Mouse (Mus musculus) megakaryocyte-erythroid progenitor cell, adult 5-6 weeks (primary cell): ENCODE data around the gene Sbno2. TPM values are rescaled to one million over a fixed set of nuclear protein-coding genes. Genes with fewer than 3 reads are reported as not detected.
A peak's percentile ranks its signal among the peaks of the same experiment; 100 is the strongest.
"Not testable (repeated sequence)": the region's sequence is repeated elsewhere in the genome, so short reads cannot be mapped to it uniquely, and the experiment has no call there.

Experiments
- ATAC-seq: replicated peaks from 2 replicates; pipeline ENCODE4 v1.8.0; 2016; ENCODE audit warnings: mild to moderate bottlenecking, inconsistent platforms; ENCODE audit not compliant: severe bottlenecking, poor library complexity, low FRiP score, low TSS enrichment
- total RNA-seq, 2 experiments: library from RNA; stranded (forward) in 1 of 2; stranded (reverse) in 1 of 2; fragments of 200-1000, 215-1000 nt in 1 of 2; fragments of >200 nt in 1 of 2; fragmentation: Nextera tagmentation in 1 of 2; gene quantifications; 2 replicates each; pipeline ENCODE4 v1.2.3; 2014 to 2017

Sbno2 gene
- total RNA-seq, 2 experiments from 2014 or later, result 12.1 to 34.4 TPM

DNA sequence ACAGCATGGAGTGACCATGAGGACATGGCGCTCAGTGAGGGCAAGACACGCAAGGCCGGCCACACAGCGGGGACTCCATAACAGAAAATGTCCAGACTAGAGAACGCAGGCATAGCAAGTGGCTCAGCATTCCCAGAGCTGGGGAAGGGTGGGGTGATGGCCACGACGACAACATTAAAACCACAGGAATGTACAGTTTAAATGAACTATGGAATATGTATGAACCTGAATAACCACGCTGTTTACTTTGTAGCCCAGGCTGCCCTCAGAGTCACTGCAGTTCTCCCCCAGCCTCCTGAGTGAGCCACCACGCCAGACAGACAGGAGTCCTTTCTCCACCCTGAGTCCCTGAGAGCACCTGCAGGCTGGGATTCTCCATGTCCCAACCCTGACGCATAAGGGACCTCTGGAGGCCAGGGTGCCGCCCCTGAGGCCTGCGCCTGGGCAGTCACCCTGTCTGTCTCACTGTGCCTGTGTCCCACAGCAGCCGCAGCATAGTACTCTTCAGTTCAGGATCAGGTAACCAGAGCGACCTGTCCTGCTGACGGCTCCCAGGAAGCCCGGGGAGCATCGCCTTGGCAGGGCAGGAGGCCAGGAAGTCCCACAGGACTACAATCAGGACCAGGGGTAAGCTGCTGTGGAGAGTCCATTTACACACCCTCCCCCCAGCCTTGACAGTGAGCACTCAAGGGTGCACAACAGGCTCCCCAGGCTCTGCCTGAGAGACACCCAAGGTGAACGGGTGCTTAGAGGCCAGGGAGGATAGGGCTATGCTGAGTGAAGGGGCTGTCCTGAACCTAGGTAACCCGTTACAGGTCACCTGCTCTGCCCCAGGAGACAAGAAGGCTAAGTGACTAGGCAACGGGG lies 32.5 kb downstream of the Sbno2 start:
- no peak for ATAC-seq

DNA sequence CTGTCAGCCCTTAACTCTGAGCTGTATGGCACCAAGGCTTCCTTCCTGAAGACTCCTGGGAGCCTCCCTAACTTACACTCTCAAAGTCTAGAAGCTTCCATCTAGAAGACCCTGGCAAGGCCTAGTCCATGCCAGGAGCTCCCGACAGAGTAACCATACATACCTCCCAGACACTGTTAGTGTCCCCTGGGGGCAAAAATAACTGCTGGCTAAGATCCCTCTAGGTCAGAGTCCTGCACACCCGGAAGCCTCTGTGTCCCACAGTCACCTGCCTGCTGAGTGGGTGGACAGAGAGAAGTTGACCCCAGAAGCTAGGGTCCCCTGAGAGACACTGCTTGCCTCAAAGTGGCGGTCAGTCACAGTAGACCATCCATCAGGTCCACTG lies 33.9 kb downstream of the Sbno2 start:
- no peak for ATAC-seq

DNA sequence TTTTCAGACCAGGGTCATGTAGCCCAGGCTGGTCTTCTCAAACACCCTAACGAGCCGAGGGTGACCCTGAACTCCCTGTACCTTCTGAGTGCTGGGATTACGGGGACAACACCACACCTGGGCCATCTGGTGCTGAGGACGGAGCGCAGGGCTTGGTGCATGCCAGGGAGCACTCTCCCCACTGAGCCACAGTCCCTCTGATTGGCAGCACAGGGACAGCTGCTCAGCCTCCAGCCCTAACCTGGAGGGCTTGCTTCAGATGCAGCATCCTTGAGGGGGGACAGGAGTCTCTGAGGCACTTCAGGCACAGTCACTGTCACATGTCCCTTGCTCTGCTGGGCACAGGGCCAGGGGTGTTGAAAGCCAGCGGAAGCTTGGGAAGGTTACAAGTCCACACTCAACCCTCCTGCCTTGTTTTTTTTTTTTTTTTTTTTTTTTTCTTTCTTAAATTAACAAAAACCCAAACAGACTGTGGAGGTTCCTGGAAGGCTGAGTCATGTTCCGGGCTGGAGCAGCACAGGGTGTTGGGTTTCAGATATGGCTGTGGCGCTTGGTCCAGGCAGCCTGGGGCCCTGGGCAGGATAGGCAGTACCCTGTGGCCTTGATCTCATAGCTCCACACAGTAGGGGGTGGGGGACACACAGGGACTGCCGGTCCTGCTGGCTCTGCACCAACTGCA lies 34.4 kb downstream of the Sbno2 start:
- peak; percentile 53 for ATAC-seq

DNA sequence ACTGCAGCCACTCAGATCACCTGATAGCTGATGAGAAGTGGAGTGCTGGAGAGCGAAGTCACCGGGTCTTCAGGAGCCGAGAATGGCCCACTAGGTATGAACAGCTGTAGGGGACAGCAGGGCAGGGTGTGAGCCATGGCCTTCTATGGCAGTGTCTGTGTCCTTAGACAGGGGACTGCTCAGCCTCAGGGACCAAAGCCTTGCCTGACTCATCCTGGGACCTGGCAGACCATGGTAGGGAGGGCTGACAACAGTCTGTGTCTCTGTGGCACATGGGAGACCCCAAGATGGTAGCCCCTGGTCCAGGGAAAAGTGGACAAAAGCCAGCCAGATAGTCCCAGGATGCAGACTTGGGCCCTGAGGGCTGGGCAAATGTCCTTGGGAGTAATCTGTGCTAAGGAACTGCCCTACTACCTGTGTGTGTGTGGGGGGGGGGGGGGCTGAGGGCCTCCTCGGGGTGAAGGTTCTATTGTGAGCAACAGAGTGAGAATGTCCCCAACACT lies 35.4 kb downstream of the Sbno2 start:
- no peak for ATAC-seq

DNA sequence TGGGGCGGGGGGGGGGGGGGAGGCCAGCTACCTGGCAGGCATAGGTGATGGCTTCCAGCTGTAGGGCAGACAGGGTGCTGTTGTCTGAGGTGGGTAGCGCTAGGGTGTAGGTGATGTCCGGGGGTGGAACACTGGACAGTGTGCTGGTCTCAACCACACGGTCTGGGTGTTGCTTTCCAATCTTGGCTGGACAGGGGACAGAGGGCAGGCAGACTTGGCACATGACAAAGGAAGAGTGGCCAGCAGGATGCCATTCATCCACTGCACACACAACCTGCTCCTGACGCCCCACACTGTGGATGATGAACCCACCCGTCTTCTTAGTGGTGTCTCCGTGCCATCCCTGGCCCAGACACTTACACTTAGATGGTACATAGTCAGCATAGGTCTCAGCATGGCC lies 36.1 kb downstream of the Sbno2 start:
- no peak for ATAC-seq

DNA sequence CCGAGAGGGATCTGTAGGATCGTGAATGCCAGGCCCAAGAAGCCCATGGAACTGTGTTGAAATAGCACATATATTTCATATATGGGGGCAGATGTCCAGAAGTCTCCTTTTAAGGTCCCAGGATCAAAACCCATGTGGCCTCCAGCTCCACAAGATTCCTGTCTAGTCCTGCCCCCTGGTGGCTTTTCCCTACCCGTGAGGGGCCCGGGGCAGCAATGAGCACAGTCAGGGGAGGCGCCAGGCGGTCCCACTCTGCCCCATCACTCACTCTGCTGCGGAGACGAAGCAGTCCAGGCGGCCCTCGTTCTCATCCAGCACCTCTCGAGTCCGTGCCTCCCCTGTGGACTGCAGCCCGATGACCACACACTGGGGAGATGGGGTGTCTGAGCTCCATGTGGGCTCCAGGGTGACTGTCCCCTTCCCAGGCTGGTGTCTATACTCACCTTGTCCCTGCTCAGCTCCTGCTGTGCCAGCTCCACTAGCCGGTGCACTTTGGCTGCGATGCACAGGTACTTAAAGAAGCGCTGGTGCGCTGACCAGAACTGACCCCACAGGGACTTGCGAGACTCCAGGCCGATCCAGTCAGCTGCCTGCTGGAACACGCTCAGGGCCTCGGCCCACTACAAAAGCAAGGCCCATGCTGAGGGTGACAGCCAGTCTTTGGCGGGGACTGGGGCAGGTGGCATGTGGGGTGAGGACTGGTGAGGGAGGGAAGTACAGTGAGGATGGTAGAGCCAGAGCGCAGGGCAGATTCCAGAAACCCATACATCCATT lies 41.3 kb downstream of the Sbno2 start:
- no peak for ATAC-seq

DNA sequence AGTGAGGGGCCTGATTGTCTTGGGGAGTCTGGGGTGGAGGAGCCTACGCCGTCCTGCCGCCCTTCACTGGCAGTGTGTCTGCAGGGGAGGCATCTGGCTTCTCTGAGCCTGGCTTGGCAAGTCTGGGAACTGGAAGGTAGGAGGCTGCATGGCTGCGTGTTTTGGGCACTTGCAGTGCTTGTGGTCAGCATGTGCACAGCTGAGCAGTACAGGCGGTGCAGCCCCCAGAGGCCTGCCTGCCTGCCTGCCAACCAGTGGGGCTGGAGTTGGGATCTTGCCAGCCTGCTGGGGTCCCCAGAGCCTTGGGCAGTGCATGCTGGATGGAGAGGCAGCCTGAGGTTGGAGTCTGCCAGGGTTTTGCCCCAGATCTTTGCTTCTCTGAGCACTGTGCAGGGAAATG lies 42.3 kb downstream of the Sbno2 start:
- ATAC-seq, result no peak

DNA sequence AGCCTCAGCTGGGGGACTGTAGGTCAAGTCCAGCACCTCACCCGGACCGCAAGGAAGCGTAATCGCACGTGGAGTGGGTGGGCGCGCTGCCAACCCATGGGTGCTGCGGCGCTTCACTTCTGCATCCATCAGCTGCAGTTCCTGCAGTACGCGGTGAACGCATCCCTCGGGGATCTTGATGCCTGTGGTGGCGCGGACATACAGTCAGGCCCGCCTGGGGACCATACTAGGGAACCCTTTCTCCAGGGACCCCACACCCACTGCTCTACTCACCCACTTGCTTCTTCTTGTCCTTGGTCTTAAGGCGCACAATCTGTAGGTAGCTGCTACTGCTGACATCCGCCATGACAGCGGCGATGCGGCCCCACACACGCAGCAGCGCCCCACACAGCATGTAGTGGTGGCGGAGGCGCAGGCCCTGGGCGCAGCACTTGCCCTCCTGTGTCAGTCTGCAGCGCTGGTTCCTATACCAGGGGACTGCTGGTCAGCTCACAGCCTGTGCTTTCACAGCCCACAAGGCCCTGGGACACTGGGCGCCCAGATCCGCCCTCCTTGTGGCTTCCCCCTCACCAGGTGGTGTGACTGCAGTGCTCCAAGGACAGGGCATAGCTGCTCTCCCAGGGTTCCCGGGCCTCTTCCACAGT lies 47.6 kb downstream of the Sbno2 start:
- no peak for ATAC-seq

DNA sequence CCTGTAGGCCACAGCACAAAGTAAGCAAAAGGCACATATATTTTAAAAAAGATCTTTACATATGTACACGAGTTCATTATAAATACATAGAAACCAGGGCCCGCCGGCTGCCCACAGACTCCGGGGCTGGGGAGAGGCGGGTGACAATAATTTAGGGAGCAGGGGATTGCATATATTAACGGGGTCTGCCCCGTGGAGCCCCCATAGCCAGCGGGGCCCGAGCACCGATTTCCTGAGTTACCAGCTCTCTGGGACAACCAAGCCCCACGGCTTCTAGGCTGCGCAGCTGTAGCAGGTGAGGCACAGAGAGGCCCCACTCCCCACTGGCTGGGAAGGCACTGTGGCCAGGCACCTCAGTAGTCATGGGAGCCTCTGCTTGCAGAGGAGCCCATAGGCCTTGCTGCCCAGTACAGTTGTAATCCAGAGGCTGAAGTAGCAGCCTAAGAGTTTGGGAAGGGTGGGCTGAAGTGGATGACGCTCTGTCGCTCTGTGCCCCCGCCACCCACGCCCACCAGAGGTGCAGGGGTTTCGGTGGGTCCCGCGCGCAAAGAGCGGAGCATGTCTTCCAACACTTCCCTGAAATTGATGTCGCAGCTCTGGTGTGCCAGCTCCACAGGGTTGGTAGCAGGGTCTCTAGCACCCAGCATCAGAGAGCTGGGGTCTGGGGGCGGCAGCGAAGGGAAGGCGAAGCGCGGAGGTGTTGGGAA lies 48.2 kb downstream of the Sbno2 start:
- no peak for ATAC-seq

DNA sequence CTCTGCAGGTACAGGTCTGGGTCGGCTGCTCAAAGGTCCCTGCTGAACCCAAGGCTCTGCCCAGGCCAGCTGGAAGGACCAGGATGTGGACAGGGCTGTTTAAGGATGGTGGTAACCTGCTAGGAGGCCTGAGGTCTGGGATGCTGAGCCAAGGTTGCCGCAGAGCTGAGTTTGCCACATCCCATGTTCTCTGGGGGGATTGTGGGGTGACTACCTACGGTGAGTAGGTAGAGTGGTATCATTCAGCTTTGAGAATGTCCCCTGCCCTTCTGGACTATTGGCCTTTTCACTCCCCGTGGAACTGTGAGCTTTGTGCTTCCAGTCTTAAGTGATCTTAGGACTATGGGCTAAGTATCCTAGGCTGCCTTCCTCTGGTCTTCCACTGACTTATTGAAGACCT lies 48.9 kb downstream of the Sbno2 start:
- no peak for ATAC-seq

DNA sequence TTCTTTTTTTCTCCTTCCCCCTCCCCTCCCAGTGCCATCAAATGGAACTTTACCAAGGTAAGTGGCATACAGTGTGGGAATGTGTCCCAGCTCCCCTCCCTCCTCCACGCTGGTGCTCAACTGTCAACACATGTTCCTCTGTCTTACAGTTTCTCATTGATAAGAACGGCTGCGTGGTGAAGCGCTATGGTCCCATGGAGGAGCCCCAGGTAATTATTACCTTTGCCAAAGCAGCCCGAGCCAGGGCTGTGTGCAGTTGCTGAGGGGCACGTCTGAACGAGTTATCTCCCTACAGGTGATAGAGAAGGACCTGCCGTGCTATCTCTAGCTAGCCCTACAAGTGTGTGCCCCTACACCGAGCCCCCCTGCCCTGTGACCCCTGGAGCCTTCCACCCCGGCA lies 49.5 kb downstream of the Sbno2 start:
- ATAC-seq, result no peak

DNA sequence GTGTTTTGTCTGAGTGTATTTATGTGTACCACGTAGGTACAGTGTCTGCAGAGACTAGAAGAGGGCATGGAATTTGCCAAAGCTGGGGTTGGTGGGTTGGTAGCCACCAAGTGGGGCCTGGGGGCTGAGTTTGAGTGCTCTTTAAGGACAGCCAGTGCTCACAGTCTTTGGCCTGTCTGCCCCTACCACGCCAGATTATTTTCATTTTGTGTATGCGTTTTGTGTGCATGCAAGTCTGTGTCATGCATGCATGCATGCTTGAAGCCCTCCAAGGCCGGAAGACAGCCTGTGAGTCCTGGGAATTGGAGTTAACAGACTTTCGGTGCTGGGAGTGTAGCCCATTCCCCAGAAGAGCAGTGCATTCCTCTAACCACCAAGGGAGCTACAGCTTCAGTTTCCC lies 50.0 kb downstream of the Sbno2 start:
- no peak for ATAC-seq

DNA sequence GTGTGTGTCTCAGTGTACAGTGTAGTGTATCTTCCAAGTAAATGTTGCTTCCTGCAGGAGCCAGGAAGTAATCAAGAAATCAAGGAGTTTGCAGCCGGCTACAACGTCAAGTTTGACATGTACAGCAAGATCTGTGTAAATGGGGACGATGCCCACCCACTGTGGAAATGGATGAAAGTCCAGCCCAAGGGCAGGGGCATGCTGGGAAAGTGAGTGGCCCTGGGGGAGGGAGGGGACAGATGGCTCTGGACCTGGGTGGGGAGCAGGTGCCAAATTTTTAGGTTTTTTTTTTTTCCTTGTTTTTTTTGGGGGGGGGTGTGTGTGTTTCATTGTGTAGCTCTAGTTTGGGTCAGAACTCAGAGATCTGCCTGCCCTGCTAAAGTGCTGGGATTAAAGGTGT lies 50.5 kb downstream of the Sbno2 start:
- ATAC-seq, result not testable (repeated sequence)

DNA sequence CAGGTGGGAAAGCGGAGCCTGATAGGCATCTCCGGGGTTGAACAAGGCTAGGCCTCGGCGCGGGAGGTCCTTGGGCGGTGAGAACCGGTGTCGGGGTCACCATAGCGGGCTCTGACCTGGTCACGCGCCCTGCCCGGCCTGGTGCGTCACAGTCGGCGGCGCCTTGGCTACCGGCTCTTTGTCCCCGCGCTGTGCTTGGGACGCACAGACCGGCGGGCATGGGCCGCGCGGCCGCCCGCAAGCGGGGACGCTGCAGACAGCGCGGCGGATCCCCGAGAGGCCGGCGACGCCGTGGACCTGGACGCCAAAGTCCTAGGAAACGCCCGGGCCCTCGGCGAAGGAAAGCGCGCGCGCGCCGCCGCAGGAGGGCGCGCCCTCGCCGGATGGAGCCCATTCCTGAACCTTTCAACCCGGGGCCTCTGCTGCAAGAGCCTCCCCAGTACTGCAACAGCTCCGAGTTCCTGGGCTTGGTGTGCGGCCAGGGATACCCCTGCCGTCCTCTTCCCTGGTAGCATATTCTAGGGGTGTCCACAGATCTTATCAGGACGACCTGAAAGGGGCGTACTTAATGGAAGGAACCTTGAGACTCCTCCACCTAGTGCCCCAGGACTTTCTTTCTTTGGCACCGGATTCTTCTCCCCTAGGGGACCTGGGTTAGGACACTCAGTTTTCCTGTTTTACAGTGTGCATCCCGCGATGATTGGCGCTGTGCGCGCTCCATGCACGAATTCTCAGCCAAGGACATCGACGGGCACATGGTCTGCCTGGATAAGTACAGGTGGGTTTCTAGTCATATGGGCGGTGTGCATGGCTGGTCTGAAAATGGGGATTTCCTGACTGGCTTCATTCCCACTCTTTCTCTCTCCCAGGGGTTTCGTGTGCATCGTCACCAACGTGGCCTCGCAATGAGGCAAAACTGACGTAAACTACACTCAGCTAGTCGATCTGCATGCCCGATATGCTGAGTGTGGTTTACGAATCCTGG lies 51.2 kb downstream of the Sbno2 start:
- ATAC-seq, result peak; percentile 26; the same call in 1 of the 2 replicates

DNA sequence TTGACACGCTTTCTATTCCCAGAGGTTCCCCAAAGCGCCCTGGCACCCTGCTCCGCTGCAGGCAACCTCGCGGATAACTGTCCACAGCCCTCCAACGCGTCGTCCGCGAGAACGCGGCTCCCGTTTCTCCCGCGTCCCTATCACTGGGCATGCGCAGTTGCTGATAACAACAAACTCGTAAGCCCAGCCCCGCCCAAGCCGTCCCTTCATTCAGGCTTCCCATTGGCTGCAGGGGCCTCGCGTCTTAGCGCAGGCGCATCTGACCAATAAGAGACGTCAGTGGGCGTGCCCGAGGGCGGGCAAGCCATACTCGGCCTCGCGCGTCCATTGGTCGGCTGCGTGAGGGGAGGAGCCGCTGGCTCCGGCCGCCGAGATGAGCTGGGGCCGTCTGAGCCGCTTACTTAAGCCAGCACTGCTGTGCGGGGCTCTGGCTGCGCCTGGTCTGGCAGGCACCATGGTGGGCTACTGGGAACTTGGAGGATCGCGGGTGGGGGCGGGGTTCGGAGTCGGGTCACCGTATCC lies 52.1 kb downstream of the Sbno2 start:
- peak; percentile 89 for ATAC-seq

DNA sequence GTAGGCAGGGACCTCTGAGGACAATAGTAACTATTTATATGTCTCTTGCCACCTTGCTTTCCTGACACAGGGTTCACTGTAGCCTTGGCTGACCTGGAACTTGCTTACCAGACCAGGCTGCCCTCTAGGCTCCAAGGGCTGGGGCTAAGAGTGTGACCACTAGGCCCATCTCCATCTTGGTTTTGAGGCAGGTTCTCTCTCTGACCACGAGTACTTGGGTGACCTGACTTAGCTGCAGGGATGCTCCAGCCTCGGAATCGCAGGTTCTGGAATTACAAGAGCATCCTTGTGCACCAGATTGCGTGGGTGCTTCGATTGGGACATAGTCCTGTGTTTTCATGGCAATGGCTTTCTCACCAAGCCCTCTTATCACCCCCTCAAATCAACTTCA lies 53.0 kb downstream of the Sbno2 start:
- no peak for ATAC-seq

DNA sequence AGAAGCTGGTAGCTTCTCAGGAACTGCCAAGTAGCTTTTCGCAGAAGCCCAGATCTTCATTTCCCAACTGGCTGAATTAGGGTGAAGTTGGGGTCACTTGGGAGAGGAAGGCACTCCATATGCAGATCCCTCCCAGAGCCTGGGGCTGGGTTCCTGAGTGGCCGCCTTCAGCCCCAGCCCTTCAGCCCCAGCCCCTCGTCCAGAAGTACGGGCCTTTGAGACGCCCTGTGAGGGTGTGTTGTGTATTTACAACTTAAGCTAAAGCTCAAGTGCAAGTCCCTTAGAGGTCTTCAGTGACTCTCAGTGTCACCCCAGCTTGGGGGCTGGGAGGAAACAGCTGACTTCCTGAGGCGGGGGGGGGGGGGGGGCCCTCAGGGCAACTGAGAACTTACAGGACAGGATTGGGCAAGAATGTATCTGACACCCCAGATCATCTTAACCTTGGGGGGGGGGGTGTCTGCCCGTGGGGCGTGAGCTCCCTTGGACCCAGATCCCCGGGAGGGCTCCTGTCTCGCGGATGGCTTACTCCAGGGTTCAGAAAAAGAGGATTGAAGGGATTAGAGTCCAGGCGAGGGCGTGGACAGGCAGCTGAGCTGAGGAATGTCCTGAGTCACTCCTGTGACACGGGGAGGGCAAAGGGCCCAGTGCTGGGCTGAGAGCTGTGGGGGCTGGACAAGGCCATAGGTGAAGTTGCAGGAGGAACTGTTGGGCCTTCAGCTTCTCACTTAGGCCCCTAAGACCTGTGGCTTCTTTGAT lies 53.6 kb downstream of the Sbno2 start:
- ATAC-seq, result no peak
